Mouse (Mus musculus) E14TG2a.4 (cell line): Measurements from ENCODE around the gene Psmd3.
A peak's percentile ranks its signal among the peaks of the same experiment; 100 is the strongest.

Experiments used
- H3K27me3 ChIP-seq: 2 replicates; pipeline ENCODE4 v1.6.1; 2014; ENCODE audit warnings: low read length, control low read depth; ENCODE audit not compliant: insufficient read depth
- H3K36me3 ChIP-seq: 2 replicates; pipeline ENCODE4 v1.6.1; 2014; ENCODE audit warnings: low read length, control low read depth; ENCODE audit not compliant: insufficient read depth
- H3K4me1 ChIP-seq: replicated peaks from 2 replicates; pipeline ENCODE4 v1.6.1; 2014; ENCODE audit warnings: low read depth, low read length, control low read depth
- H3K4me3 ChIP-seq: replicated peaks from 2 replicates; pipeline ENCODE4 v1.5.1; 2014; ENCODE audit warnings: mild to moderate bottlenecking, low read length
- H3K9me3 ChIP-seq: 2 replicates; pipeline ENCODE4 v1.6.1; 2014; ENCODE audit warnings: low read length, control low read depth
- CTCF ChIP-seq: conservative IDR thresholded peaks from 2 replicates; pipeline ENCODE4 v1.5.1; 2014; ENCODE audit warnings: low read length
- NANOG ChIP-seq: IDR thresholded peaks from 2 replicates; pipeline ENCODE4 v1.6.1; 2014; ENCODE audit warnings: borderline replicate concordance, low read length, mixed read lengths
- POU5F1 ChIP-seq: IDR thresholded peaks from 2 replicates; pipeline ENCODE4 v1.6.1; 2014; ENCODE audit warnings: low read length, borderline replicate concordance

Gene Psmd3

DNA sequence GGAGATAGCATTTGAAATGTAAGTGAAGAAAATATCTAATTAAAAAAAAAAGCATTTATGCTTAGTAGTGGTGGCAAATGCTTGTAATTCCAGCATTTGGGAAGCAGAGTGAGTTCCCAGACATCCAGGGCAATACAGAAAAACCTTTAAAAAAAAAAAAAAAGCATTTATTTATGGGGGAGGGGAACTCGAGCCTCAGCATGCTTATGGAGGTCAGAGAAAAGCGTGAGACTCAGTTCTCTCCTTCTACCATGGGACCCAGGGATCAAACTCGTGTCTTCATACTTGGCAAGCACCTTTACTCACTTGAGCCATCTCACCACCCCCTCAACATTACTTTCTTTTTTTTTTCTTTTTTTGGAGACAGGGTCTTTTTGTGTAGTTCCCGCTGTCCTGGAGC is 1.2 kb upstream of the Psmd3 start:
- H3K27me3 ChIP-seq: no peaks in the 10 kb centered on the region
- TF ChIP-seq CTCF (no peak), NANOG (no peak), POU5F1 (no peak)

GRCm38 (mm10) chr11:98682811-98683210 is 457 bp downstream of the Psmd3 start:
- no peak; the same call in 1 of the 2 replicates for TF ChIP-seq CTCF
- TF ChIP-seq NANOG: no peak
- TF ChIP-seq POU5F1: no peak

More for the DNA sequence above, 1.2 kb upstream of the Psmd3 start:
- H3K4me1 ChIP-seq: peaks cover 74% of the 10 kb centered on the region
- peaks cover 19% of the 10 kb centered on the region for H3K36me3 ChIP-seq
- no peaks in the 10 kb centered on the region for H3K9me3 ChIP-seq
- peak overlapping the region; percentile 100 for H3K4me3 ChIP-seq

GRCm38 (mm10) chr11:98685642-98686041 is 3.3 kb downstream of the Psmd3 start:
- Histone ChIP-seq H3K4me3 (no peak overlapping the region), H3K36me3 (peaks cover 60% of the 10 kb centered on the region), H3K4me1 (peaks cover 67% of the 10 kb centered on the region), H3K9me3 (no peaks in the 10 kb centered on the region), H3K27me3 (no peaks in the 10 kb centered on the region)
- TF ChIP-seq CTCF (no peak), POU5F1 (no peak), NANOG (no peak)

More at GRCm38 (mm10) chr11:98682811-98683210, 457 bp downstream of the Psmd3 start:
- H3K4me1 ChIP-seq: peaks cover 80% of the 10 kb centered on the region
- H3K36me3 ChIP-seq: peaks cover 35% of the 10 kb centered on the region
- H3K4me3 ChIP-seq: peak overlapping the region; percentile 100
- H3K9me3 ChIP-seq: no peaks in the 10 kb centered on the region
- H3K27me3 ChIP-seq: no peaks in the 10 kb centered on the region

GRCm38 (mm10) chr11:98686976-98687375 is 4.6 kb downstream of the Psmd3 start:
- Histone ChIP-seq H3K4me1 (peaks cover 64% of the 10 kb centered on the region), H3K36me3 (peaks cover 73% of the 10 kb centered on the region), H3K27me3 (no peaks in the 10 kb centered on the region), H3K9me3 (no peaks in the 10 kb centered on the region), H3K4me3 (no peak overlapping the region)
- TF ChIP-seq CTCF (no peak), NANOG (no peak), POU5F1 (no peak)

- no peaks in the 10 kb centered on the region for H3K9me3 ChIP-seq
- H3K4me1 ChIP-seq: peaks cover 74% of the 10 kb centered on the region
- no peaks in the 10 kb centered on the region for H3K27me3 ChIP-seq
- TF ChIP-seq NANOG: no peak
- TF ChIP-seq POU5F1: no peak
- H3K4me3 ChIP-seq: no peak overlapping the region; the same call in 1 of the 2 replicates
- H3K36me3 ChIP-seq: peaks cover 83% of the 10 kb centered on the region
Measured at GRCm38 (mm10) chr11:98688009-98688408, 5.7 kb downstream of the Psmd3 start.

DNA sequence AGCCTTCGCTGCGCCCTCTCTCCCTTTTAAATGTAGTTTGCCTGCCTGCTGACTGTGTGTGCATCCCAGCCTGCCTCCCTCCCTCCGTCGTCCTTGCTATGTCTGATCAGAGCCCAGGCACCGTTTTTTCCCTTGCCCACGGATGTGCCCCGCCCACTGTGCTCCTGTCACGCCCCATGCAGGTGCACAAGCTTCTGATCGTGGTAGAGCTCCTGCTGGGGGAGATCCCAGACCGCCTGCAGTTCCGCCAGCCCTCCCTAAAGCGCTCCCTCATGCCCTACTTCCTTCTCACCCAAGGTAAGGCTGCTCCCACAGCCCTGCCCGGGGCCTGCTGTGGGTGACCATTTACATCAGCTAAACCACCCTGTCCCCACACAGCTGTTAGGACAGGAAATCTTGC is 10.8 kb downstream of the Psmd3 start:
- Histone ChIP-seq H3K27me3 (no peaks in the 10 kb centered on the region), H3K4me3 (peak overlapping the region; percentile 17; the same call in 1 of the 2 replicates), H3K4me1 (peaks cover 70% of the 10 kb centered on the region), H3K9me3 (no peaks in the 10 kb centered on the region), H3K36me3 (peaks cover 88% of the 10 kb centered on the region)
- TF ChIP-seq CTCF: no peak
- no peak for TF ChIP-seq POU5F1
- TF ChIP-seq NANOG: no peak

DNA sequence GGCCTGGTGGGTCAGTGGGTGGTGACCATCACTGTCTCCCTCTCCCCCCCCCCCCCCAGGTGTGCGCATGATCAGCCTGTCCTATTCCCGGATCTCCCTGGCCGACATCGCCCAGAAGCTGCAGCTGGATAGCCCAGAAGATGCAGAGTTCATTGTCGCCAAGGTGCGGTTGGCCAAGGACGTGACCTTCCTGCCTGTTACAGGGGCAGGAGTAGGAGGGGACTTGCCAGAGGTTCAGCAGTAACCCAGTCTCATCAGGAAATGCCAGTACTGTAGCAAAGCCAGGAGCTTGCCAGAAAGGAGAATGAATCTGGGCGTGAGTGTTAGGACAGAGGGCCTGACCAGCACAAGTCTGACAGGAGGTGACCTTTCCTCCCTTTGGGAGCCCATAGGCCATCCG is 11.4 kb downstream of the Psmd3 start:
- H3K4me1 ChIP-seq: peaks cover 67% of the 10 kb centered on the region
- H3K27me3 ChIP-seq: no peaks in the 10 kb centered on the region
- H3K36me3 ChIP-seq: peaks cover 85% of the 10 kb centered on the region
- TF ChIP-seq CTCF (no peak), NANOG (no peak), POU5F1 (no peak)
- 0 out of 2 replicates have a peak overlapping the region, but pooled peaks have one; percentile 17 for H3K4me3 ChIP-seq
- H3K9me3 ChIP-seq: no peaks in the 10 kb centered on the region

GRCm38 (mm10) chr11:98694301-98694700 is 11.9 kb downstream of the Psmd3 start:
- TF ChIP-seq NANOG: no peak
- TF ChIP-seq POU5F1: no peak
- TF ChIP-seq CTCF: no peak
- H3K4me3 ChIP-seq: no peak overlapping the region
- H3K9me3 ChIP-seq: no peaks in the 10 kb centered on the region
- peaks cover 67% of the 10 kb centered on the region for H3K4me1 ChIP-seq
- H3K36me3 ChIP-seq: peaks cover 81% of the 10 kb centered on the region
- no peaks in the 10 kb centered on the region for H3K27me3 ChIP-seq

GRCm38 (mm10) chr11:98695408-98695807 is 13.1 kb downstream of the Psmd3 start:
- no peaks in the 10 kb centered on the region for H3K9me3 ChIP-seq
- no peak for TF ChIP-seq POU5F1
- no peak for TF ChIP-seq NANOG
- TF ChIP-seq CTCF: no peak
- peaks cover 70% of the 10 kb centered on the region for H3K36me3 ChIP-seq
- H3K4me1 ChIP-seq: peaks cover 68% of the 10 kb centered on the region
- H3K4me3 ChIP-seq: no peak overlapping the region
- H3K27me3 ChIP-seq: no peaks in the 10 kb centered on the region
